8 mouse cellular contexts compared by ENCODE assay signal in genomic region chr6:3399340-3400068, GRCm38 (mm10). TPM values are rescaled to one million over a fixed set of nuclear protein-coding genes. Genes with fewer than 3 reads are reported as not detected.
DNase-seq lines count a peak whose midpoint lies in the region; ATAC-seq lines count a peak whose summit lies in the region.
"Not testable (repeated sequence)": the region's sequence is repeated elsewhere in the genome, so short reads cannot be mapped to it uniquely, and the experiment has no call there.

TSS of gene Samd9l (minus strand) at chr6:3399572.

- intact Hi-C loops in left cerebral cortex, postnatal 4 days (cut with DNase I) = not testable (repeated sequence)

- H3K27ac ChIP-seq in embryonic facial prominence, embryonic 14.5 days (replicated peaks; ENCODE audit: low read depth, low read length); heart, embryonic 12.5 days (ENCODE audit: poor library complexity, severe bottlenecking): not testable (repeated sequence)

- not testable (repeated sequence) for H3K36me3 ChIP-seq in embryonic facial prominence, embryonic 14.5 days (ENCODE audit: control insufficient read depth, insufficient read depth, low read length); heart, embryonic 12.5 days

- H3K9me3 ChIP-seq in embryonic facial prominence, embryonic 14.5 days (ENCODE audit: control insufficient read depth, low read length); heart, embryonic 12.5 days (replicated peaks): not testable (repeated sequence)

- not testable (repeated sequence) for ATAC-seq in embryonic facial prominence, embryonic 14.5 days (ENCODE audit: low read depth); heart, embryonic 12.5 days (ENCODE audit: insufficient number of reproducible peaks, low FRiP score)
- ATAC-seq in megakaryocyte progenitor cell, adult 5-6 weeks (replicated peaks; ENCODE audit: poor library complexity) = peak; percentile 92

- peak within 1 kb of the TSS; percentile 31; the same call in 1 of the 2 replicates for H3K4me2 ChIP-seq in embryonic facial prominence, embryonic 14.5 days (ENCODE audit: low read depth, low read length)
- H3K4me2 ChIP-seq in heart, embryonic 12.5 days = peak within 1 kb of the TSS; percentile 36; the same call in 1 of the 2 replicates

- peak within 1 kb of the TSS; percentile 23; the same call in 1 of the 2 replicates for H3K4me3 ChIP-seq in embryonic facial prominence, embryonic 14.5 days (ENCODE audit: low read depth, low read length)
- peak within 1 kb of the TSS; percentile 33; the same call in 1 of the 2 replicates for H3K4me3 ChIP-seq in heart, embryonic 12.5 days

- H3K4me1 ChIP-seq in embryonic facial prominence, embryonic 14.5 days (ENCODE audit: control insufficient read depth, insufficient read depth, low read length); heart, embryonic 12.5 days (replicated peaks): not testable (repeated sequence)

- not testable (repeated sequence) for H3K27me3 ChIP-seq in embryonic facial prominence, embryonic 14.5 days (replicated peaks; ENCODE audit: control insufficient read depth, insufficient read depth, low read length); heart, embryonic 12.5 days (replicated peaks)

- DNase-seq in adrenal gland, adult 2 months = peak; percentile 77
- DNase-seq in embryonic facial prominence, embryonic 14.5 days (ENCODE audit: low spot score) = peak; percentile 32
- peak; percentile 96 for DNase-seq in kidney, adult 9 months
- peak; percentile 25 for DNase-seq in left cerebral cortex, postnatal 4 days
- DNase-seq in spleen, adult 12 weeks (ENCODE audit: low spot score) = peak; percentile 14
- DNase-seq in urinary bladder, postnatal 4 days (ENCODE audit: low spot score in 2 of 2) = peak; percentile 35 to 71

- 38% methylated on average over 4 of the region's 4 CpGs for WGBS in embryonic facial prominence, embryonic 14.5 days
- 34% methylated on average over 4 of the region's 4 CpGs for WGBS in heart, embryonic 12.5 days

- H3K9ac ChIP-seq in embryonic facial prominence, embryonic 14.5 days (ENCODE audit: low read depth, low read length); heart, embryonic 12.5 days: not testable (repeated sequence)

RNA-seq across cellular contexts. Expression of gene Samd9l, which starts in this region (rescaled TPM):
- 1 to 10 TPM; 8.4 to 8.9 TPM for total RNA-seq in adrenal gland, adult 2 months (2021)
- polyA plus RNA-seq in adrenal gland, adult 2 months (2012; rRNA removed) = 0.04 and 0.17 TPM in 2 replicates
- polyA plus RNA-seq in embryonic facial prominence, embryonic 14.5 days (2014; fragmentation: Nextera tagmentation; extraction: Ambion mirVana) = 4.3 and 4.4 TPM in 2 replicates
- polyA plus RNA-seq in heart, embryonic 12.5 days (2016; fragmentation: Nextera tagmentation; extraction: Ambion mirVana) = 1.7 and 1.8 TPM in 2 replicates
- total RNA-seq in left cerebral cortex, postnatal 4 days (2021) = 1 to 10 TPM; 4.3 to 4.5 TPM
- total RNA-seq in megakaryocyte progenitor cell, adult 5-6 weeks (2015) = 14.3 and 16.2 TPM in 2 replicates
- total RNA-seq in megakaryocyte progenitor cell, adult 5-6 weeks (2017) = 15.4 and 16.6 TPM in 2 replicates

Comparison
In these comparisons a context has a peak if more than half of its experiments do, and no peak if none do; other contexts are left out.
1. DNase-seq: peak in every context shown above with its lines; median percentile 96 in kidney, adult 9 months; 77 in adrenal gland, adult 2 months; 53 in urinary bladder, postnatal 4 days; 32 in embryonic facial prominence, embryonic 14.5 days; 25 in left cerebral cortex, postnatal 4 days; 14 in spleen, adult 12 weeks.